Mouse (Mus musculus) thymus, adult 18-20 months (tissue): ENCODE data around the gene Mmp20.

Experiments used
- DNase-seq, 2 experiments: peaks; one replicate each; pipeline ENCODE4 v3.0.0; 2022; ENCODE audit warnings: mixed read lengths in 2 of 2

Mmp20 gene

GRCm38 (mm10) chr9:7693961-7694360, 65.9 kb downstream of the Mmp20 start:
- DNase-seq, result no peak

- DNase-seq, result no peak
Observed at GRCm38 (mm10) chr9:7695646-7696045, 67.6 kb downstream of the Mmp20 start.

- DNase-seq, result no peak
Observed at GRCm38 (mm10) chr9:7708698-7709097, 80.7 kb downstream of the Mmp20 start.

GRCm38 (mm10) chr9:7711196-7711595, 83.2 kb downstream of the Mmp20 start:
- DNase-seq, result no peak

- peak in 1 of 2 experiments; percentile 22 for DNase-seq
Observed at GRCm38 (mm10) chr9:7714062-7714907, 86.3 kb downstream of the Mmp20 start.

GRCm38 (mm10) chr9:7714908-7715175, 86.8 kb downstream of the Mmp20 start:
- no peak for DNase-seq

DNA sequence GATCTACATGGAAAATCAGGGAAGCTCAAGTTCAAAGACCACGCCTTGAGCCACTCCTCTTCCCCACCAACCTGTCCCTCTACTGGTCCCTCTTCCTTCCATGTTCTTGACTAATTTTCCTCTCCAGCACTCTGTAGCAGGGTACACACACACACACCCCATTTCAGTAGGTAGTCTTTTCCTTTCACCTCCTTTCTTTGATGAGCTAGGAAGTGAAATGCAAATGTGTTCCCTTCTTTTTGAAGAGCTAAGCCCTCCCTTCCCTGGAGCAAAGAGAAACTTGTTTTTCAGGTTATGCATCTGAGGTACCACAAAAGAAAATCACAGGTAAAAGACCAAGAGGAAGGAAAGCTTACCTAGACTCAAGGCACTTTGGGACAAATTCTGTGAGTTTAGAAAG, 93.5 kb downstream of the Mmp20 start:
- no peak for DNase-seq
